Mouse (Mus musculus): ENCODE data around the gene Mogat2.

GRCm38 (mm10) chr7:99287287-99287686 lies 48.9 kb upstream of the Mogat2 start:
- no peak for TF ChIP-seq CTCF (IDR thresholded peaks at IDR 0.05; ENCODE audit: borderline replicate concordance, extremely low read depth, insufficient read depth, insufficient read length)
- TF ChIP-seq POLR2A (IDR thresholded peaks at IDR 0.05; ENCODE audit: borderline replicate concordance, extremely low read depth, insufficient read depth, insufficient read length, poor library complexity, severe bottlenecking): no peak

Data from brain, embryonic 14.5 days (tissue).